Mouse (Mus musculus): ENCODE measurements around the gene Cpox.

Cpox gene

GRCm38 (mm10) chr16:58670643-58671042, 551 bp downstream of the Cpox start:
- no peak for DNase-seq

DNA sequence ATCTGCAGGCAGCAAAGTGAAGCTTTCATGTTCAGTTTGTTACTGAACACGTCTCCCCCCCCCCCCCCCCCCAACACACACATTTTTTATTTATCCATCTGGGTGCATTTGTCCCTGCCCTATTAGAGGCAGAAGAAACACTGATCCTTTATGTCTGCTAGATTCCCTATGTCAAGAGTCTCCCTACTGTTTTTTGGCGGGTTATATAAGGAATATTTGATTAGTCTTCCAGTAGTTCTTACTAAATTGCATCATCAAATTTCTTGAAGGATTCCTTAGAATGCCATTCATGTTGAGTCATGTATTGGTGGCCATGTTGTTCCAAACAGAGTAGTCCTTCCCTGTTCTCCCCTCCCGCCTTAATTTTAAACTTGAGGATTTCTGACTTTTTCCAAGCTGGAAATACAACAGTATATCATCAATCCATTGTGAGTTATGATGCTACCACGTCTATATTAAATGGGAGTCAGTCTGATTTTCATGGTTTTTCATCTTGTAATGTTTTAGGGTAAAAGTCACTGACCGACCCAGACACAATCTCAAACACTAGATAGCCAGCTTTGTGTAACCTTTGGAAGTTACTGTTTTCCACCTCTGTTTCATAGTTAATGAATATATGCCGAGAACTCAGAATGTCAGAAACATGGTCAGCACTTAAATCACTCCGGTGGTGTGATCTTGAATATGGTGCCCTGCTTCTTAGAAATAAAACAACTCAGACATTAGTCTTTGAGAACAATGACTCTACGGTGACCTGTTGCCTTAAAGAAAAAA, 1.3 kb downstream of the Cpox start:
- DNase-seq, result no peak

DNA sequence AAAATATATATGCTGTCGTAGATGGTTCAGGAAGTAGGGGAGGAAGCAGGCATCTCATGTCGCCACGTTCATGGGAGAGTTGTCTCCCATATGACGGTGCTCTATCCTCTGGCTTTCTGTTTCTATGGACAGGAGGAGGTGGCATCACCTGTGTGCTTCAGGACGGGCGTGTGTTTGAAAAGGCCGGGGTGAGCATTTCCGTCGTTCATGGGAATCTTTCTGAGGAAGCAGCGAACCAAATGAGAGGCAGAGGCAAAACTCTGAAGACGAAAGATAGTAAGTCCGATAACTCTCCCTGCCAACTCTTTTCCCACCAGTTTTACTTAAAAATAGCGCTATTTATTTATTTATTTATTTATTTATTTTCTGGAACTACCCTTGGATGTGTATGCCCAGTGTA, 2.3 kb downstream of the Cpox start:
- no peak for DNase-seq

DNA sequence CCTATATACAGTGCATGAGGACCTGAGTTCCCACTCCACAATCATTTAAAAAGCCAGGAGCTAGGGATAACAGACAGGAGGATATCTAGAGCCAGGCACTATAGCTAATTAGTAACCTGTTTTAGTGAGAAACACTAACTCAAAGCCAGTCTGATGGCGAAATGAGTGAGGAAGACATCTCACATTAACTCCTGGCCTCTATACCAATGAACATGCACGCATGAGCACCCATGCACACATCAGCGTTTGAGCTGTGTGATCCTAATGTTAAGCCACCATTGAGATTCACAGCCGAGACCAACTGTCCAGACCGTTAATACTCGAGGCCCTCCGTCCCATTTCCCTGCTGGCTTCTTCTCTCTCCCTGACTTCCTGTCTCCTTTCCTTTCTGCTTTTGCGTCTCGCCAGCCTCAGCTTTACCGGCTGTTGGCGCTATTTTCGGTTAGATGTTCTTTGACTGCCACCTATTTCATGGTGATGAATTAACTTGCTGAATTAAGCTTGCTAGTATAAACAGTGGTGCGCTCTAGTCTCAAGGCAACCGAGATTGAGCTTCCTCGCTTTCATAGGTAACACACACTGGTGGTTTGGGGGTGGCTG, 3.8 kb downstream of the Cpox start:
- no peak for DNase-seq

DNA sequence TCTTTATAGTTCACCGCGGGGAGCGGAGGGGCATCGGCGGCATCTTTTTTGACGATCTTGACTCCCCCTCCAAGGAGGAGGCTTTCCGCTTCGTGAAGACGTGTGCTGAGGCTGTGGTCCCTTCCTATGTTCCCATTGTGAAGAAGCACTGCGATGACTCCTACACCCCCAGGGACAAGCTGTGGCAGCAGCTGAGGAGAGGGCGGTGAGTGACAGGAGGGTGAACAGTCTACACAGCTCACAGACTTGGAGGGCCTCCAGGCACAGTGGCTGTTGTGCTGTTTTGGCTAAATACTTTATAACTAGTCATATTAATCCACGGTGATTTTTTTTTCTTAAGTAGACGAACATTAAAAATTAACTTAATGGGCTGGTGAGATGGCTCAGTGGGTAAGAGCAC, 5.2 kb downstream of the Cpox start:
- no peak for DNase-seq

GRCm38 (mm10) chr16:58676156-58676555, 6.1 kb downstream of the Cpox start:
- no peak for DNase-seq

DNA sequence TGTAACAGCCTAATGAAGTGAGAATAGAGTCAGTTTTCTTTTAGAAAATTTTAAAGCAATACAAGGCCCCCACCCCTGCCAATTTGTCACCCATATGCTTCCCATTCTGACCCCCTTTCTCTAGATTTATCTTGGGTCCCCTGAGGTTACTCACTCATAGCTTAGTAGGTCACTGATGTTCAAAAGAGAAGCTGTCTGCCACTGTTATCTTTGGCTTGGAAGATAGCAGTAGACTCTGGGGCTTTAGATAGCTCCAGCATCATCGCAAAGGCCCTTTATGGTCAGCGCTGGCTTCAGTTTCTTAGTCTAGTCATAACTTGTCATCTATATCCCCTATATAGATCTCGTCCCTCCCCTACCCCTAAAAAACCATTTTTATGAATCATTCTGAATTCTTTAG, 6.5 kb downstream of the Cpox start:
- DNase-seq, result no peak

- no peak for DNase-seq
Measured at GRCm38 (mm10) chr16:58677491-58677890, 7.4 kb downstream of the Cpox start.

DNA sequence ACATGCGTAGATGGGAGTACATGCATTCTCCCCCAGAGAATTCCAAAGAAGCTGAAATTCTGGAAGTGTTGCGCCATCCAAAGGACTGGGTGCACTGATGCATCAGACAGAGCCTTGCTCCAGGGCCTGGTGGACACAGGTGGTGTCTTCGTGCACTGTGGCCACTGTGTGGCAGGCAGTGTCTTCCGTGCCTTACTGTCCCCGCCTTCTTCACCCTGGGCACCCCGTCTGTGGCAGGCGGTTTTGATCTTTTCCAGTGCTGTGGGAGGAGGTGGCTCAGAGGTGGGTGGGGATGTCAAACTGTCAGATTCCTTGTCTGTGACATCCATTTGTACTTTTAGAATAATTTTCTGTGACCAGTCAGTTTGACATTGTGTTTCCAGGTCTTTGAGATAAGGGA, 8.6 kb downstream of the Cpox start:
- no peak for DNase-seq

GRCm38 (mm10) chr16:58682046-58682445, 12.0 kb downstream of the Cpox start:
- no peak for DNase-seq

GRCm38 (mm10) chr16:58682870-58683269, 12.8 kb downstream of the Cpox start:
- DNase-seq, result no peak

GRCm38 (mm10) chr16:58683911-58684310, 13.8 kb downstream of the Cpox start:
- DNase-seq, result no peak

- DNase-seq, result no peak
Measured at GRCm38 (mm10) chr16:58684537-58684936, 14.4 kb downstream of the Cpox start.

GRCm38 (mm10) chr16:58685548-58686537, 15.8 kb downstream of the Cpox start:
- peak in 1 of 2 experiments; percentile 30 for DNase-seq

DNA sequence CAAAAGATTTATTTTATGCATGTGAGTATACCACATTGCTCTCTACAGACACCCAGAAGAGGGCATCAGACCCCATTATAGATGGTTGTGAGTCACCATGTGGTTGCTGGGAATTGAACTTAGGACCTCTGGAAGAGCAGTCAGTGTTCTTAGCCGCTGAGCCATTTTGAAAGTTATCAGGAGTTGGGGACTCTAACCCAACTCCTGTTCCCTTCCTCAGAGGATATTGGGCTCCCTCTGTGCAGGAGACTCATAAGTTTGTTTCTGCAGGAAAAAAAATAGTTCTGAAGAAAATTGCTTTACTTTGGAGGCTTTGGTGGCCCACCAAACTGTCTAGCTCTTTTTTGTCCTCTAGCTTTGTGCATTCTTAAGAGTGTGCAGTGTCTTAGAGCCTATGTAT, 18.4 kb downstream of the Cpox start:
- no peak for DNase-seq

DNA sequence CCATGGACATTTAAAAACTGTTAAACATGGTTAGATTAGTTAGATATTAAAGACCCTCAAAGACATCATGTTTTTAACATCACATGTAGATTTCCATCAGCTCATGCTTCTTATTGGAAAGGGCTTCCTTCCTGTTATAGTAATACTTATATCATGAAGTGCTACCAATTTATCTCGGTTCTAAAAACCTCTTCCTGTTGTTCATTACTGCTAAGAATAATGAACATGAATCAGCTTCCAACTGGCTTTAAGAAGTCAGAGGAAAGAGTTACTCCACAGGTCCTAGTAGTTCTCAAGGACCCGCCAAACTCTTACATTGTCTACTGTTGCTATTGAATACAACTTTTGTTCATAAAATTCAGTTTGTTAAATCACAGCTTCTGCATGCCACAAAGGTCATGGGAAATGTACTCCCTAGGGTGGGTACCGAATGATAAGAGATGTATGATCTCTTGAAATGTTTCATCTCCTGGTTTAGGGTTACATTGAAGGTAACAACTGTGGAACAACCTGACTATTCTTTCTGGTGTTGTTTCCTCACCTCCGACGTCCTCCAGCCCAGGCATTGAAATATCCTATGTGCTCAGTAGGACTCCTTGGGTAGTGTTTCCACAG, 19.6 kb downstream of the Cpox start:
- DNase-seq, result no peak

- peak; percentile 47 to 56 for DNase-seq
Measured at GRCm38 (mm10) chr16:58690322-58690732, 20.2 kb downstream of the Cpox start.

- DNase-seq, result no peak
Measured at GRCm38 (mm10) chr16:58694091-58694490, 24.0 kb downstream of the Cpox start.

GRCm38 (mm10) chr16:58696796-58697195, 26.7 kb downstream of the Cpox start:
- no peak for DNase-seq

GRCm38 (mm10) chr16:58697261-58697660, 27.2 kb downstream of the Cpox start:
- no peak for DNase-seq

GRCm38 (mm10) chr16:58700174-58700573, 30.1 kb downstream of the Cpox start:
- DNase-seq, result no peak

DNA sequence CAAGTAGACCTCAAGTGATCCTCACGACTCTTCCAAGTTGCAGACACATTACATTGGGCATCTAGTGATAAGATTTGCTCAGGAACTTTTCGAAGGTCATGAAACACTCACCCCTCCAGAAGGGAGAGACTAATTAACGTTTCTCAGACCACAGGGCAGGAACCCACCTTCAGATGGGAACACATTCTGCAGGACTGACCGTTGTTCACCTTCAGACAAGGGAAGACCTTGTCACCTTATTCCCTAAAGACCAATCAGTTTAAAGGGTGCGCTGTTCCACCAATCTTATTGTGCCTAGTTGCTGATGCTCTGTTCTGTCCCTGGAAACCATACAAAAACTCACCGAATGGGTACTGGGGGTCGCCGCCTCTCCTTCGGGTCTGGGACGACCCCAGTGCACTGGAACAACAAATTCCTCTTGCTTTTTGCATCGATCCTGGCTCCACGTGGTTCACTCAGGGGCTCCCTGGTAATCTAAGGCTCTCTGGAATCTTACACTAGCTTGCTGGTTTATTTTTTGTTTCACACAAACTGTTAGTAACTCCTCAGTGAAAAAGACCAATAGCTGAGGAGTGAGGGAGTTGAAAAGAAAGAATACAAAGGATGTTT, 30.8 kb downstream of the Cpox start:
- DNase-seq, result no peak

DNA sequence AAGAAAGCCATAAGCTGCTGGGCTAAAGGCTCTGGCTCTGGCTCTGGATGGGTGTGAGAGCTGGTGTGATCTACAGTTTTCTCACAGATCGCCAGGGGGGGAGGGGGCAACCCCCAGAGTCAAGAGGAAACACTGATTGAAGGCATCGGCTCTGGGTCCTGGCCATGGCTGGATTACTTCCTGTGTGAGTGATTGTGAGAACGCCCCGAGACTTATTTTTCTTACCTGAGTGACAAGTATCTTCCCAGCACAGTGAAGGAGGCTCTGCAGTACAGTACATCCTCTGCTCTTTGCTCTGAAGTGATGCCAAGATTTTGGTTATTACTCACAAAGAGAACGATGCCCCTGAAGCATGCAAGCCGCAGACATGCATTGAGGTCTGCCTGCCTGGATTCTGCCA, 31.7 kb downstream of the Cpox start:
- DNase-seq, result no peak
